Mouse (Mus musculus) layer of hippocampus, postnatal 36 days (tissue): ENCODE results near the gene Arhgef9. TPM values are rescaled to one million over a fixed set of nuclear protein-coding genes. Genes with fewer than 3 reads are reported as not detected.
A peak's percentile ranks its signal among the peaks of the same experiment; 100 is the strongest.

Experiments used
- DNase-seq, 2 experiments: peaks; one replicate each; pipeline ENCODE4 v3.0.0; 2022
- total RNA-seq, 2 experiments: library from RNA; stranded (reverse); gene quantifications; 2 replicates each; pipeline ENCODE4 v1.2.3; 2021

Gene Arhgef9
- total RNA-seq, result 100 to 1,000 TPM; 263 to 268 TPM

DNA sequence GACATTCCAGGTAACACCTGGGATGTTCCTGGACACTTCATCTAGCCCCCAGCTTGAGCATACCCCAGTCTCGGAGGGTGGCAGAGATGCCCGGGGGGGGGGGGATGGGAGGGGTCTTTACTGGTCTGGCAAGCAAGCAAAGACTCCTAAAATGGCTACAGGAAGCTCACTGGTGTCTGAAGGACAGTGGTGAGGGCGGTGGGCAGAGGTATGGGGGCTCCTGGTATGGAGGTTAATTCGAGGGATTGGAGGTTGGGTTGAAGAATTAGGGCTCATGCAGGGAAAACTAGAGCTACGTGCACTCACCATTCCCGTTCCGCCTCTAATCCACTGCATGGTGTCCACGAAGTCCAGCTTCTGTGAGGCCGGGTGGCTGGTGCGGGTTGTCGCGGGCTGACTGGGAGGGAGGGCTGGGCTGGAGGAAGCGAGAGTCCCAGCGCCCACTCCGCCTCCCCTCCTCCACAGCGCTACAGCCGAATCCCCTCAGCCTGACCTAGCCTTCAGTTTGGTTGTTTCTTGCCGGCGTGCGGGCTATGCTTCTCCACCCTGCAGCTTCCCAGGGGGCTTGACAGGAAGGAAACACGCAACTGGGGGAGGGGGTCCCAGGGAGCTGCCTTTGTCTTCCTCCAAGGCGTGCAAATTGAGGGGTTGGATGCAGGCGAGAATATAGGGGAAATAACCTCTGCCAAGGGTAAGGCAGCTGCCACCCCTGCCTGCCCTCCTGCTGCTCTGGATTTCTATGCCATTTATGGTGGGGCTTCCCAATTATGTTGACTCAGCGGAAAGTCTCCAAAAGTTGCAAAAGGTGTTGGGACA, at the start of gene Arhgef9:
Gene Arhgef9, minus strand, starts transcription at position 753 of the 816 bp plus-strand sequence.
- DNase-seq, result peak in 1 of 2 experiments; percentile 14

DNA sequence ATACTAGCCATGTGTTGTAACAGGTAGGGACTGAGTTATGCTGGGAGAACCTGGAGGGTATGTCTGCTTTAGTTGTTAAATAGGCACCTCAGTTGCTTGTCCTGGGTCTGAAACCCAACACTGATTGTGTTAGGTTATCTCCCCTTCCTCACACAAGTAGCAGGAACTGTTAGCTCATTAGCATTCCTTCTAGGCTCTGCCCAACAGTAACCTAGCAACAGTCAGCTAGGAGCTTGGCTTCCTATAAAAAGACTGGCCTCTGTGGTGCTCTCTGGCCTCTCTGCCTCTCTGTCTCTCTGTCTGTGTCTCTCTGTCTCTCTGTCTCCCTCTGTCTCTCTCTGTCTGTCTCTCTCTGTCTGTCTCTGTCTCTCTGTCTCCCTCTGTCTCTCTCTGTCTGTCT, 42.2 kb upstream of the Arhgef9 start:
- no peak for DNase-seq

DNA sequence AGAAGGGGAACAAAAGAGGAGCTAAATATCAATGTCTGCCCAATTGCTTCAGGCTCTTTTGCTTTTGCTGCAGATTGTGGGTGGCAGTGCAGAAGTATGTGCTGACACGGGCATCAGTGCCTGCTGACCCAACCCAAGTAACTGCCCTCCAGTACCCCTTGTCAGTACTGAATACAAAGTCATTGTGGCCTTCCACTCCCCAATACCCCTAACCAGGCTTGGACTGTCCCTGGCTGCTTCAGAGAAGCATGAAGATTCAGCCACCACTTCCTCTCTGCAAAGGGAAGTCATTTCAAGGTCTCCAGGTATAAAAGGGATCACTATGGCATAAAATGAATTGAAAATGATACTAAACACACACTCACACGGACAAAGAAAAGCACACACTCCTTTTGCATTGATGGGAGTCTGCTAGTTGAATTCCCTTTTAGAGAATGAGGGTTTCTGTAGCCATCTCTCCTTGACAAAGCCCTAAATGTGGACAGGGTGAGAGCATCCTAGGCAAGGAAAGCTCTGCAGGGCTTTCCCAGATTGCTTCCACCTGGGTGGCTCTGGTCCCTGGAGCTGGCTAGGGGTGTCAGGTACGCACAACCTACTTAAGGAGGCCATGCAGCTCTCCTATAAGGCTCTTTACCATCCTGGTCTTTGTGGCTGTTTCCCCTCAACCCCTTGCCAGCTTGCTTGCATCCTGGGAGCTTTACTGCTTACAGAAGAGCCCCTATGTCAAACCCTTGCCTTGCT, 1.1 kb downstream of the Arhgef9 start:
- no peak for DNase-seq

DNA sequence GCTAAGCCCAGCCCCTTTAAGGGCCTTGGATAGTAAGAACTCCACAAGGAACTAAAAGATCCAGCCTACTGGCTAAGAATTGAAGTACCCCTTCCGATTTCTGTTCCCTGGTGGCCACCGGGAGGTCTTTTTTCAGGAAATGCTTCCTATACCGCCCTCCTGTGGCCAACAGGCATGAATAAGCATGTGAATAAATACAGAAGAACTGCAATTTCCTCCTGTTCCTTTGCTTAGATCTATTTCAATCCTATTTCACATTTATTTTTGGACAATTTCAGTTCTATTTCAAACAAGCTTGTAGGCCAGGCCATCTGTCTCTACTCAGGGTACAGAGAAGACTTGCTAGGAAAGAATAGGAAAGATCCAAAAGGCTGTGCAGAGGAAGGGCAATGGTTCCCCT, 20.7 kb downstream of the Arhgef9 start:
- DNase-seq, result peak in 1 of 2 experiments; percentile 32

DNA sequence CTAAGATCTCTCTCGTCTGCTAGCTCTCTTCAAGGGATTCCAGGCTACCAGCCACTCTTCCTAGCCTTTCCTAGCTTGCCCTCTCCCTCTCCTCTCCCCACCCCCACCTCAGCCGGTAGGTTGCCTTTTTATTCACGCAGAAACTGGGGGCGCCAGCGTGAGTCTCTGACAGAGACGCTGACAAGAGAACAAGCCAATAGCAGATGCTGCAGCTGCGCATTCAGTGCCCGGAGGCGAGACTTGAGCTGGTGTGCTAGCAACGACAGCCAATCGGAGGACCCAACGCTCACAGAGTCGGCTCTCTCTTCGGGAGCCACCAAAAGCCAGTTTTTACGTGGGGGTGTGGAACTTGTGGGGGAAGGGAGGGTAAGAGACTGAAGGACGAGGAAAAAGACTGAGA, 30.3 kb downstream of the Arhgef9 start:
- peak; percentile 82 to 85 for DNase-seq

DNA sequence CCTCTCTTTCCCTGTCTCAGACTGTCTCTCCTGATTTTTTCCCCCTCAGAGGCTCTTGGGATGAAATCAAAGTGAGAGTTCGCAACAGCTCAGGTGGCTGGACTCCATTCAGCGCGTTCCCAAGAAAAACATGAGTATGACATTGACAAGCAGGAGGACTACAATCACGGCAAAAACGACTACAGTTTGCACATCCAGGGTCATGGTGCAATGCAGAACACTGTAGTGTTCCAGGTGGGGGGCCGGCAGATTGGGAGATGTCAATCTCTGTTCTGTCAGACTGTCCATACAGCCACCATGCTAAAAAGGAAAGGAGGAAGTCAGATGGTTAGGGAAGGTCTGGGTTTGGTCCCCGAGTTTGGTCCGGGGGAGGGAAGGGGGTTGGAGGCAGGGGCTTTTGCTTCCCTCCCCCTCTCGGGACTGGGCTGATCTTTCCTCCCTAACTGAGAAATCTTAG, 31.0 kb downstream of the Arhgef9 start:
- DNase-seq, result peak; percentile 9 to 17

DNA sequence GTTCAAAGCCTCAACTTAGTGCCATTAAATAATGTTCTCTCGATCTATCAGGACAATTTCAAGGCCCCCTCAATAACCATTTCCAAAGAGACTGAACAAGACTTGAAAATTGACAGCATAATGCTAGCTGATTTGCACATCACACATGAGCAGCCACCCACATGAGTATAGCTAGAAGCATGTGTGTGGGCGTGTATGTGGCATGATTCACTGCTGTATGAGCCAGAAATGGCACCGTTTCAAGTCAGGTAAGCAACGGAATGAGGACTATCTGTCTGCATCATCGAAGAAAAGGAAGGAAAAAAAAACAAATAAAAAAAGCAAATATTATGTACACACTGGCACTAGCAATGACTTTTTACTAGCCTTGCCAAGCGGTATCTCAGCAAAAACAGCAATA, 32.5 kb downstream of the Arhgef9 start:
- peak in 1 of 2 experiments; percentile 20 for DNase-seq

DNA sequence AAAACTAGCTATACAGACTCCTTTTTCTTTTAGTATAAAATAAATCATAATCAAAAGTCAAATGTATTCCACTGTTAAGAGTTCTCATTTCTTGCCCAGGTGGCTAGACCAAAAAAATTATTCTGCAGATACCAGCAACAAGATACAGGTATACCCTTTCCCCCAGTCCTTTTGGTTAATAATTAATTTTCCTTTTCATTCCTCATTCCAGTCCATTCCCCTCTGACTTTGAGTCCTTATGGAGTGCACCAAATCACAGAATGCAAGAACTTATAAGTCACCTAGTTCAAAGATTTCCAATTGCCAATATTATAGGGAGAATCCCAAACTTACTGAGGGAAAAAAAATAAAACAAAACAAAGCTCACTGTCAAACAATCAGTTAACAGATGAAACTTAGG, 33.2 kb downstream of the Arhgef9 start:
- DNase-seq, result no peak

DNA sequence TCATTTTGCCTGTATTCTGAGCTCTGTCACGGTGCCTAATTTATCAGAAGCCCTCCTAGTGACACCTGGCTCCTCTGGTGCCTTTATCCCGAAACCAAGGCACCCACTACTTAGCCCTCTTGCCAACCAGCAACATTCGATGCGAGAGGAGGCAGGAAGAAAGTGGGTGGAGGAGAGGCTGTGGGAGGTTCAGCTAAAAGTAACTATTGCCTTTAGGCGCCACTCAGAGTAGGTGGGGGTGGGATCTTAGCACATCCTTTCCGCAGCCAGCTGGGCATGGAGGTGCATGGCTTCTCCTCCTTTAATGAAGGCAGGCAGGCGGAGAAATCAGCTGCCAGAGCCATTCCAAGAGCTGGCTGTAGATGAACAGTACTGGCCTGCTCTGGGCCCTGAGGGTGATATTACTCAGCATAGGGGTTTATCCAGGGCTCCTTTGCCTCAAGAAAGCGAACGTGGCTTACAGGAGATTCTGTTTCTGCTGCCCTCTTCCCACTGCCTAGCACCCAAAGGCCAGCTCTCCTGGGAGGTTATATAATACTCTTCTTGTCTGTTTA, 39.7 kb downstream of the Arhgef9 start:
- DNase-seq, result peak in 1 of 2 experiments; percentile 12

DNA sequence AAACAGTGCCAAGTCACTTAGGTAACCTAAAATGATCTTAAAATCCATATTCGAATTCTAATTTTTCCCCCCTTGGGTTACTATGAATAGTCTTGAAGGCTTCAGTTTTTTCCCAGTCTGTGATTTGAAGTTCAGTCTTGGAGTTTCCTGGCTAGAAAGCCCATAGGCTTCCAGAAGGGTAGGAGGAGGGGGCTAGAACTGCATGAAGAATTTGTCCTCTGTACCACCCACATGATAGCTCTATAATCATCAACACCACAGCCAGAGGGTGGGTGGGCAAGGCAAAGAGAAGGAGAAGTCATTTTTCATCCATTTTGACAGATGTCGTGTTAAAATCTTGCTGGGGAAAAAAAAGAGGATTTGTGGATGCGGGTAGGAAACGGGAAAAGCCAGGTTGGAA, 58.0 kb downstream of the Arhgef9 start:
- peak in 1 of 2 experiments; percentile 15 for DNase-seq

DNA sequence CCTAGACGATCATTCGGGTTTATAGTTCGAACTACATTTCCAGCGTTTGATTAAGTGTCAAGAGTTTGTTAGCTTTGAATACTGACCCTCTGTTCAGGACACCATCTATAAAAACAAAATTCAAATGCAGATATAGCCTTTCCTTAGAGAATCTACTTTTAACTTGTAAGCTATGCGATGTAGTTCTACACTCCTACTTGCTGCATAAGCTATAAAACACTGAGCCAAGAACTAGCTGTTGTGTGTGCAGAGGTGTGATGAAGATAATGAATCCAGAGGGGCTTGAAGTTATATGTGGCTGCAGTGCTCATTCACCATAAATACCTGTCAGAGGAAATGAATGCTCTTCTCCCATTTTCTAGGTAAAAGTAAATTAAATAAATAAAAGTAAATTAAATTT, 63.2 kb downstream of the Arhgef9 start:
- no peak for DNase-seq

DNA sequence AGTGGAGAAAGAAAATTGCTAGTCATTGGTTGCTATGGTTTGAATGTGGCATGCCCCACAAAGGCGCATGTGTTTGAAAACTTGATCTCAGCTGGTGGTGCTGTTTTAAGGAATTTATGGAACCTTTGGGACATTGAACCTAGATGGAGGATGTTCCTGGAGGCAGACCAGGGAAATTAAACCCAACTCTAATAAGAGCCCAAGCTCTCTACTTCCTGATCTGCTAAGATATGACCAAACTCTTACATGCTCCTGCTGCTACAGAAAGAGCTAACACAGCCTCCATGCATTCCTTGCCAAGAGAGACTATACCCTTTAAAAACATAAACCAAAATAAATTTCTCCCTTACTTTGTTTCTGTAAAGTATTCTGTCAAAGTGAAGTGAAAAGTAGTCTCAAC, 63.7 kb downstream of the Arhgef9 start:
- no peak for DNase-seq

DNA sequence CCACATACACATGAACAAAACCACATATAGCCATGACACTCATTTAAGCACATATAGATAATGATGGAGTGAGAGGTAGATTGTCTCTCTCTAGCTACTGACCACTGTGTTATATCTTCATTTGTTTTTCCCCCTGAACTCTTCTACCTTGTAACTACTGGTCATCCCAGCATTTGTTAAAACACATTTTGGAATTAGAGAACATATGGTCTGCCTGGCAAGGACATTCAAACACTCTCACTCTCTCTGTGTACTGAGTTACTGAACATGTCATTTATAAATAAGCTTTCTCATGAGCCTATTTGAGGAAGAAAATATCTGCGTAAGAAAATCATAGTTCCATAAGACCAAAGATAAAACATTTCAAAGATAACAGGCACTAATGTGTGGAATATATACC, 64.9 kb downstream of the Arhgef9 start:
- no peak for DNase-seq

DNA sequence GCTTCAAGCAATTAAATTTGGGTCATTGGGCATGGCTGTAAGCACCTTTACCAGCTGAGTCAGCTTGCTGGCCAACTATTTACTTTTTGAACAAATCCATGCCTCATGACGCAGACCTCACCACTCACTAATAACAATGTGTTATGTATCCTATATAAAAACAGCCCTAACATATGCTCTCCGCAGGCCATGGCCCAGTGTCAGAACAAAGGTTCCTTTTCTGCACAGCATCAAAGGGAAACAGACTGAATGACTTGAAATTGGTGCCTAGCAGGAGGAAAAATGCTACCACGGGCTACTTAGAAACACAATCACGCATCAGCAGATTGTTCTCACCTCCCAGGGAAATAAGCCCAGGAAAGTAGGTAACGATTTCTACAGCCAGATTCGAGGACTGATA, 73.2 kb downstream of the Arhgef9 start:
- DNase-seq, result no peak

DNA sequence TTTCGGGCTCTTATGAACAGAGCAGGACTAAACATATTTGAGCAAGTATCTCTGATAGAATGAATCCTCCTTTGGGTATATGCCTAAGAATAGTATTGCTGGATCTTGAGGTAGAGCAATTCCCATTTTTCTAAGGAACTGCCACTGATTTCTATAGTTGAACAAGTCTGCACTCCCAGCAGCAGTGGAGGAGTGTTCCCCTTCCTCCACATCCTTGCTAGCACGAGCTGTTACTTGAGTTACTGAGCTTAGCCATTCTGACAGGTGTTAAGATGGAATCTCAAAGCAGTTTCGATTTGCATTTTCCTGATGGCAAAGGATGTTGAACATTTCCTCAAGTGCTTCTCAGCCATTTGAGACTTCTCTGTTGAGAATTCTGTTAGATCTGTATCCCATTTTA, 92.3 kb downstream of the Arhgef9 start:
- no peak for DNase-seq

DNA sequence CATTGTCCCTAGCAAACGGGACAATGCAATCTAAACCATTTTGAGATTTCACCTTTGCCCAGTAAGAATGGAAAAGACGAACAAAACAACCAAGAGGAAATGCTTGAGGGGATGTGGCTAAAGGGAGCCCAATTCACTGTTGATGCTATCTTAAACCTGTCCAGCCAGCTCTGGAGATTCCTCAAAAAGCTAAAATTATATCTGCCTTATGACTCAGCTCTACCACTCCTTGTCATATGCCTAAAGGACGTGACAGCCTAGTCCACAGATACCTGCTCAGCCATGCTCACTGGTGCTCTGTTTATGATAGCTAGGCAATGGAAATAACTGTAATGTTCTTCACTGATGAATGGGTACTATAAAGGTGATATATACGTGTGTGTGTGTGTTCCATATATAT, 109.0 kb downstream of the Arhgef9 start:
- DNase-seq, result no peak

DNA sequence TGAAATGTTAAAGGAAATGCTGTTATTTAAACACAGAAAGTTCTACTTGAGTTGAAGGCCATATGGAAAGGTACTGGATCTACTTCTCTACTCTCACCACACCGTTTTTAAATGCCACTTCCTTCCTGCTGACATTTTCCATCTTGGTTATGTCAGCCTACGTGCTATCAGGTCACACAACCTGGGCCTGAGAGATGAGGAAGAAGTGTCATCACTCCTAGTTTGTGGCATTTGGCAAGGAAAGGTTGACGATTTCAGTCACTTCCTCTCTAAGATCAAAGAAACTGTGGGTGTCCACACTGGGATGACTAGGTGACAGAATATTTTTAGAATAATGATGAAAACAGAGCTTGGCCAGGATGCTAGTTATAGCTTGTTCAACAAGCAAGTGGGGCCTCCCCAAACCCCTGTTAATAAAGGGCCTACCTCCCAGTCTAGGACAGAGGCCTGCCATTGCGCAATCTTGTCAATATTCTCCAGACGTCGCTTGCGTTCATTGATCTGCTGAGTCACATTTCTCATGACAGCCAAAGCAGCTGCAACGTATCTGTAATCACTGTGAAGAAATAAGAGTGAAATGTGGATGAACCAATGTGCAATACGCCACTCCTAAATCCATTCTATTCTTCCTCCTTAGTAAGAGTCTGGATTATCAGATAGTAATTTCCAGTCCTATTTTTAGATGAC, 119.5 kb downstream of the Arhgef9 start:
- DNase-seq, result no peak

DNA sequence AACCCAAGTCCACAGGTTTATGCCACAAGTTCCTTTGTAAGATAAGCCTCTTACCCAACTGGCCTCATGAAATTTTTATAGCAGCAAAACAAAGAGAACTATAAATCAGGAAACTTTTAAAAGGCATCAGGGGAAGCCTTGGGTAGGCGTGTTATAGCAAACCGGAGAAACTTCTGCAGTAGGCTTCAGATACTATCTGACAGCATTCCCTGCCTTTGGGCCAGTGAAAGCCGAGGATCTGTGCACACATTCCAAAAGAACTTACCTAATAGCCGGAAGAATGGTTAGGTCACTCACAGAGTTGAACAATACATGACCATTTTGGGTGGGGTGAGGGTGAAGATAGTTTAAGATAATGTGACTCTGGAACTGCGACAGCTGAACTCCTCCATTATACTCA, 168.7 kb downstream of the Arhgef9 start:
- no peak for DNase-seq

DNA sequence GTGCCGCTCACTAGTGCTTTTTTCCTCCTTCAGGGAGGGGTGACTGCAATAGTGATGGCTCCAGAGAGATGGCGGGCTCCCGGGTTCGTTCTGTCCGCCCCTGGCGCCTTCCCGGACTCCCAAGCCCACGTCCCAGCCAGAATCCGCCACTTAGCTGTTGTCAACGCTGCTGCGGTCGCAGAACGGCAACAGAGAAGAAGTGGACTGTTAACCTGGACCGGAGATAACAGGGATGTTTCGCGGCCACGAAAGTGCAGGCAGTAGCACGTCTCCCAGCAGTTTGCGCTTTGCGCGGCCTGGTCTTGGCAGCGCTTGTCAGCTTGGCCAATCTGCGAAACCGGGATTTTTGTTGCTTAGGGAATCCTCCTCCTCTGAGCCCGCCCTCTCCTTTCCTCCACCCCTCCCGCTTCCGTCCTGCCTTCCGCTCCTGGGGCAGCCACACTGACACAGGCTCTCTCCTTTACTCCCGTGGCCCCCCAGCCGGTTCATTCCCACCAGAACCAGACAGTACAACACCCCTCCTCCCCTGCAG, 170.2 kb downstream of the Arhgef9 start, which contains the start of gene Spin4:
Gene Spin4, minus strand, starts transcription at position 322 of the 532 bp plus-strand sequence.
- peak; percentile 69 to 72 for DNase-seq

DNA sequence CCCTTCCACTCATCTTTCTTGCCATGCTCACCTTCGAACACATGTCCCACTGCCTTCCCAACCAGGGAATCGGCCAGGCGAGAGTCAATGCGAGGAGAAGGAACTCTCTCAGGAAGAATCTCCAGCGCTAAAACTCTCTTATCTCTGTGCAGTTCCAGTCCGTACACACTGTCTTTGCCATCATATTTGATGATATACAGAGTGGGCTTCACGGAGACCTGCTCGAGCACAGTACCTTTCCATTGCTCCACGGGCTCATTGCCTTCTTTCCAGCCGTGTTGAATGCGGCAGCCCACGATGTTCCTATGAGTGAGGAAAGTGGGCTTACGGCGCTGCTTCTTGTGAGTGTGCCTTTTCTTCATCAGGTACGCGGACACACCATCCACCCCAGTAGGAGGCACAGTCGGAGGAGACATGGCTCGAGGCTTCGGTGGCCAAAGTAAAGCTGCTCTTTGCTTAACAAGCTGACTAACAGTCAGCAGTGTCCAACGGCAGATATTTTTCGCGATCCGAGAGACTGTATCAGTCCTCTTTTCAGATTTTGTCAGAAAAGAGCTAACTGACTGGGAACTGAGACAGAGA, 170.8 kb downstream of the Arhgef9 start:
- DNase-seq, result peak in 1 of 2 experiments; percentile 19

DNA sequence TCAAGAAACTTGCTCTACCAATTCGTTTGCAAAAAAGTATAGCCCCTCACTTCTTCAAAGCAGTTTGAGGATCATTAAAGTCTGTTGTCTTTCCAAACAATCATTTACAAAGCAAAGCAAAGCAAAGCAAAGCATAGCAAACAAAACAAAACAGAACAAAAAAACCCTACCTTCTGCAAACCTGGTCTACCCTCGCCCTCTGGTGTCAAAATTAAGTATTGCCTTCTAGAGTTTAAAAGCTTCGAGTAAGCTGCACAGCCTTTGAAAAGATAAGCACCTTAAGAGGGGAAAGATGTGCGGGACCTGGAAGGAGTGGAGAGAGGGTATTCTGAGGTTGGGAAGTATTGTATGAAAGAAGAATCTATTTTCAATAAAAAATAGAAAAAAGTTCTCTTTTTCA, 184.6 kb downstream of the Arhgef9 start:
- DNase-seq, result no peak
